Mouse (Mus musculus) urinary bladder, postnatal 10 days (tissue): ENCODE data around the gene Vmn1r224.

ENCODE experiments used
- DNase-seq: peaks from one replicate; pipeline ENCODE4 v3.0.0; 2022; ENCODE audit warnings: low spot score

The Vmn1r224 gene

DNA sequence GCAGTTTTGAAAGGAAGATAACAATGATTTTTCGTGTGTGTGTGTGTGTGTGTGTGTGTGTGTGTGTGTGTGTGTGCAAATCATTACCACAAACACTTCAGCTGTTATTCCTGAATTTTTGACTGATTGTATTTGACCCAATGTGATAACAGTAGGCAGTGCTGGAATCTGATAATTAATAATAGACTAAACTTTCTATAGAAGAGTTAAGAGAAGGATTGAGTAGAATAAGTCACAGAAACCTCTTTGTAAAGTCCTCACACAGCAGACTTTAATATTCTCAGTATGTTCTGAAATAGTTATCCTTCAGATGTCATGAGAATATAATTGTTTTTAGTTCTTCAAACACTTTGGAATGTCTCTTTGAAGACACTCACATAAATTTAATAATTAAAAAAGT, at the start of gene Vmn1r224:
Gene Vmn1r224, plus strand, starts transcription at position 301 of the 400 bp plus-strand sequence.
- DNase-seq, result no peak

DNA sequence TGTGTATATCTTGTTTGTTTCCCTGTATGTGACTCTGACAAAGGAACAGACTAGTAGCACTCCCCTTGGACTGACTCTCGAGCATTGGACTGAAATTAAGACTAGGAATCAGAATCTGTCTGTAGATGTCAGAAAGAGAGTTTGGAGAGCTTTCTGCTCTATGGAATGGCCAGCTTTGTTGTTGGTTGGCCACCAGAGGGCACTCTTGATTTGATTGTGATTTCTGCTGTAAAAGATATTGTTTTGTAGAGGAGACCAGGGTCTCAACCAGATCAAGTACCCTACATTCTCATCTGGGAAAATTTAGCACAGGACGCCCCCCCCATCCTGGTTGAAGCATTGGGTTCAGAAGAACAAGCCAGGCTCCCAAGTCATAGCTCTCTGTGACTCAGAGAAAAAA, 14.8 kb upstream of the Vmn1r224 start:
- no peak for DNase-seq

DNA sequence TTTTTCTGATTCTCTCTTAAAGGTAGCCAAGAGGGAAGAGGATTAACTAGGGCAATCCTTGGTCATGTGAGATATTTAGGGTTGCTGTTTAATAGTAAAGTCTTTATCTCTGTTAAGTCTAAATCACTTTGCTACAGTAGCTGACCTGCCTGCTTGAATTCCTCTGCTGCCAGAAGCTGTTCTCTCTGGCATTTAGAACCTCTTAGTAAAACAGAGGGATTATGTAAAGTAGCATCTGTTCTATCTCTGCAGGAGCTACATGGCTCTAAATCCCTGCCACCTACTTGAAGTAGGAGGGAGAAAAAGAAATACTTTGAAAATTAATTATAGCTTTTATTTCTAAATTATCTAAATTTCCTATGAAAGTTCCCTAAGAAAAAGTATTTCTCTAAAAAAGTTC, 25.3 kb downstream of the Vmn1r224 start:
- no peak for DNase-seq

DNA sequence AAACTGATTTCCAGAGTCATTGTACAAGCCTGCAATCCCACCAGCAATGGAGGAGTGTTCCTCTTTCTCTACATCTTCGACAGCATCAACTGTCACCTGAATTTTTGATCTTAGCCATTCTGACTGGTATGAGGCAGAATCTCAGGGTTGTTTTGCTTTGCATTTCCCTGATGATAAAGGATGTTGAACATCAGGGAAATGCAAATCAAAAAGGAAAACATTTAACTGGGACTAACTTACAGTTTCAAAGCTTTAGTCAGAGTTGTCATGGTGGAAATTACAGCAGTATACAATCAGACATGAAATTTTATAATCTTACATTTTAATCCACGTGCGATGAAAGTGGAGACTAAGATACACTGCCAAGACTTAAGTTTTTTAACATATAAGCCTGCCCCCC, 59.4 kb downstream of the Vmn1r224 start:
- no peak for DNase-seq
